Mouse (Mus musculus) lung, adult 2 months (tissue): ENCODE measurements around the gene Pcbd2.

ENCODE experiments used
- CTCF ChIP-seq: fragments of 200-500 bp; IDR thresholded peaks from 2 replicates; pipeline ENCODE4 v1.5.1; 2011; ENCODE audit warnings: mild to moderate bottlenecking, low read length, control low read depth; ENCODE audit not compliant: insufficient read depth
- POLR2A ChIP-seq: fragments of 200-500 bp; IDR thresholded peaks from 2 replicates; pipeline ENCODE4 v1.6.1; 2011; ENCODE audit warnings: low read depth, mild to moderate bottlenecking, control low read depth, low read length, borderline replicate concordance; ENCODE audit errors: extremely low read depth

DNA sequence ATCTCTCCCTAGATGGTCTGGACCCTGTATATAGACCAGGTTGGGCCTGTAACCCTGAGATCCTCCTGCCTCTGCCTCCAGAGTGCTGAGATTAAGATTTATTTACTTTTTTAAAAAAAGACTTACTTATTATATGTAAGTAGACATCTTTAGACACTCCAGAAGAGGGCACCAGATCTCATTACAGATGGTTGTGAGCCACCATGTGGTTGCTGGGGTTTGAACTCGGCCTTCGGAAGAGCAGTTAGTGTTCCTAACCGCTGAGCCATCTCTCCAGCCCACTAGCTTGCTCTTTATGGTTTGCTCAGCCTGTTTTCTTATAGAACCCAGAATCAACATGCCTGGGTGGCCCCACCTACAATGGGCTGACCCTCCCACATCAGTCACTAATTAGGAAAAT is 14.3 kb upstream of the Pcbd2 start:
- TF ChIP-seq CTCF (no peak), POLR2A (no peak)
